Mouse (Mus musculus) testis, postnatal 10 days (tissue): Measurements from ENCODE around the gene Fignl1.
A peak's percentile ranks its signal among the peaks of the same experiment; 100 is the strongest.

Source experiments
- DNase-seq: peaks from one replicate; pipeline ENCODE4 v3.0.0; 2021; ENCODE audit warnings: low spot score

Gene Fignl1

GRCm38 (mm10) chr11:11831940-11832754 lies 23.4 kb upstream of the Fignl1 start:
- no peak for DNase-seq

DNA sequence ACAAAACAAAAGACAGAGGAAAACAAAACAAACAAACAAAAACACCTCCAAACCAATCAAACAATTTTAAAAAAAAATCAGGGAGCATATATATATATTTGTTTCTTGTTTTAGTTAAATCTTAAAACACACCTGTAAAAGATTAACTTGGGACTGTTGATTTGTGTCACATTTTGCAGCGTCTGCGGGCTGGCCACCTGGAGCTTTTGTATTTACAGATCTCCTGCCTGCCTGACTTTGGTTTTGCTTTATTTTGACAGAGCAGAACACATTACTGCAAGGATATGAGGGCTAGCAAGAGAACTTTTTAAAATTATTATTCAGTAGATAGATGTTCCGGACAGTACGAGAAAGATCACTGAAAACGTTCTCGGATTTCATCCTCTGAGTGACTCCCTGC lies 22.8 kb upstream of the Fignl1 start:
- no peak for DNase-seq

DNA sequence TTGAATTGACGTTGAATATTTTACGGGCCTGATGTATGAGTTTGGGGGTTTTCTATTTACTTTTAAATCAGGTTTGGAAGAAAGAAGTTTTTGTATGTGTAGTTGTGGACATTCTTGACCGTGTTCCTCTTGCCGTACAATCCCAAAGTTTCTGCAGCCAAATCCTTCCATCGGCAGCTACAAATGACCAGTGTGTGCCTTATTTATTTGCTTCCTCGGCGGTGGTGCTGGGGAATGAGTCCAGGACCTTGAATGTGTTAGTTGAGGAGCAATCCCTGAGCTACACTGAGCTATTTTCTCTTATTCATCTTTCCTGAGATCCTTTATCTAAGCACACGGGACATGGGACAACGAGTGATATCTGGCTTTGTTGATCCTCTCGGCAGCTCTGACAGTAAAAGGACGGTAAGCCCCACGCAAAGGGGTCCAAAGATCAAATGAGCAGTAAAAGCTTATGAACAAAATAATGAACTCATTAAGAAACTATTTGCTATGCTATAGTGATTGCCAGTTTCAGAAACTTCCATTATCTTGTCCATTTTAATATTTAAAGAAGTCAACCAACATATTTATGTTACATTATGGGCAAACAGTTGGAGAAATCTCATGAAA lies 22.2 kb upstream of the Fignl1 start:
- DNase-seq, result no peak

DNA sequence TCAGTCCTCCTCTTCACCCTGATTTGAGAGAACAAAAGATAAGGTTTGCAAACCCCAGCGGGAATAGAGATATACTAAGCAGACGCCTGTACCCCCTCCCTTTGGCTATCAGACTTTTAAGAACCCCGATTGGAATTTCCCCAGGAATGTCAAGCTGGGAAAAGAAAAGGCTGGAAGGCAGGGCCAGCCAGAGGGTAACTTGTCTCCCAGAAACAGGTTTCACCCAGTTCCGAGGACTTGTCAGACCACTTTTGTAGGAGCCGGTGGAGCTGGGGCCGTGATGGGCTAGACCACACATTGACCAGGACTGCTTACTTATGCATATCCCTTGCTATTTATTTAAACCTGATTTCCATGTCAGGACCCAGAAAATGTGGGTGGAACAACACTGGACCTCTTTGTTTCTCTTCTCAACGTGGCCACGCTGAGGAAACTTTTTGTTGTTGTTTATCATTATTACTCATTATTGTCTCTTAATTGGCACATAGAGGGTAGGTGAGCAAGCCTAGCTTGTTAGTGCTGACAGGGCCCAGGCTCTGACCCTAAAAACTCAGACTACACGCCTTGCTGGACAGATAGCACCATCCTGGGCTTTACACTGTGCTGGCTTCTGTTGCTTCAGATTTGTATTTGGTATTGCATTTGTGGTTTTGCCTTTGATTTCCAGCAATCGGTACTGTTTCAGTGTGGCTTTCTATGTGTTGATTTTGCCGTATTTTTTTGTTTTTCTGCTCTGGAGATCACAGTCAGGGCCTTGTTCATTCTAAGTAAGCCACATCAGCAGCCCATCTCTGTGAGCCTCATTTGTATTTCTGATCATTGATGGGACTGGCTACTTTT lies 20.6 kb upstream of the Fignl1 start:
- no peak for DNase-seq

GRCm38 (mm10) chr11:11828761-11829160 lies 20.0 kb upstream of the Fignl1 start:
- DNase-seq, result no peak

- no peak for DNase-seq
These were observed 19.5 kb upstream of the Fignl1 start for GRCm38 (mm10) chr11:11828251-11828650.

DNA sequence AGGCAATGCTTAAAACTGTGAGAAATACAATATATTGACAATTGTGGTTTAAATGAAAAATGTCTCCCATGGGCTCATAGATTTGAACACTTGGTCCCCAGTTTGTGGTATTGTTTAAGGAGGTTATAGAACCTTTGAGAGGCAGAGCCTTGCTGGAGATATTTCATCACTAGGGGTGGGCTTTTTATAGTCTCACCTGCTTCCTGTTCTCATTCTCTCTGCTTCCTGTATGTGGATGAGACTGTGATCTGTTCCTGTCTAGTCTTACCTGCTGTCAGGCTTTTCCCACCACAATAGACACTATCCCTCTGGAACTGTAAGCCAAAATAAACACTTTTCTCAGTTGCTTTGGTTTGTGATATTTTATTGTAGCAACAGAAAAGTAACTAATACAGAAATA lies 17.7 kb upstream of the Fignl1 start:
- no peak for DNase-seq

- DNase-seq, result no peak
These were observed 16.9 kb upstream of the Fignl1 start for GRCm38 (mm10) chr11:11825670-11826069.

- no peak for DNase-seq
These were observed 16.3 kb upstream of the Fignl1 start for GRCm38 (mm10) chr11:11824970-11825635.

- no peak for DNase-seq
These were observed 15.5 kb upstream of the Fignl1 start for GRCm38 (mm10) chr11:11823980-11824911.

- no peak for DNase-seq
These were observed 13.7 kb upstream of the Fignl1 start for GRCm38 (mm10) chr11:11822181-11823095.

- DNase-seq, result peak; percentile 56
These were observed 12.7 kb upstream of the Fignl1 start for GRCm38 (mm10) chr11:11821387-11821975.

DNA sequence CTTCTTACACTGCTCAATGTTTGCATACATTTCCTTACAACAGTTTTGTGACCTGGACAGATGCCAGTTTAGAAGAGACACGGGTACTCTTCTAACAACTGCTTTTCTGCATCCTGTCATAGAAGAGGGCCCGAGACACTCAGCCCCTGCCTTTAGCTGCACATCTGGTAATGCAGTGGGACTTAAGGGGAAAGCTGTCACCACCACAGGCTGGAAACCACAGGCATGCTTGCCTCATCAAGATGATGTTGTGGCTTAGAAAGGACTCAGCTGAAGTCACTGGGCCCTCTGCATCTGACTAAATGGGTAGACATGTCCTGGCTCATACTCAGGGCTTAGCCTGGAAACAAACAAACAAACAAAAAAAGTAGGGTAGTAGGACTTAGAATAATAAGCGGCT lies 12.0 kb upstream of the Fignl1 start:
- no peak for DNase-seq

DNA sequence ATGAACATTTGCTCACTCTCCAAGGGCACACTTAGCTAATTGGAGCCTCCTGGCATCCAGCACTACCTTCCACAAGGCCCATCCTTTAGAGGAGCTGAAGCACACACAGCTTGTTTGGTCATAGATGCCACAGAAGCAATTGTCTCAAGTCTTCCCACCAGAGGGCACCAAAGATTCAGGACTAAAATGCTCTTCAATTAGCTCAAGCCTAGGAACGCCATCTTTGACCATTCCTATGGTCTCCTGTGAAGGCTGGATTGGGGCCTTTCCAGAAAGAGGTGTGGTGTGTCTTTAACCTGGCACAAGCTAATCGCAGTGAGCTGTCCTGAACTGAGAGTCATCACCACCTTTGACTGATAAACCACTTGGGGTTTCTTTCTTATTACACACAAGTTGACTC lies 11.5 kb upstream of the Fignl1 start:
- peak; percentile 76 for DNase-seq

DNA sequence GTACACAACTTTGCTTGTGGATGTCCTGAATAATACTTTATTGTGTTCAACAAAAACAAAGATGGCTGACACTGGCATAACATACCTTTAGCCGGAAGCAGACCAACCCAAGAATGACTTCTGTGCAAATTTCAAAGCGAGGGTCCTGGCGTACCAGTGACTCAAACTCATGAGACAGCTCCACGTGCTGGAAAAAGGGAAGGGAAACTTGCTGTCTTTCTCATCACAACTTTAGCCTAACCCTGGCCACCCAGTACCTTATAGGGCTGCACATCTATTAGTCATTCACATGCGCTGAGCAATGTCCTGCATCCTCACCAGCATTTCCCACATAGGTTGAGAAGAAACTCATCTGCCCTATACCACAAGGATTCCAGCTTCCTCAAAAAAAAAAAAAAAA lies 10.4 kb upstream of the Fignl1 start:
- no peak for DNase-seq

DNA sequence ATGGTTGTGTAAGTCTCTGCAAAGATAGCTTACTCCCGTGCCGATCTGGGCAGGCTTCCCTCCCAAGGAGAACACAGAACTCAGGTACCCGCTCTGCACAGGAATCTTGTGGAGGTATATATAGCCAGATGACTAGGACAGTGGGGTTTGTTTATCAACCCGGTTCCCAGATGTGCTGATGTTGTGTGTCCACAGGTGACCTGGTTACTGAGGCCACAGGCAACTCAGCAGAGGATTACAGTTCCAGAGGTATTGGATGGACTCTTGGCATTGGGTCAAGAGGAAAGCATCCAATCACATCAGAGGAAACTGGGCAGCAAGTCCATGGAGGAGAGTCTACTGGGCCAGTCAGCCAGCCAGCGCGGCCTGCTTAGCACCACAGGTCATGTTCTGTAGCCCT lies 10.0 kb upstream of the Fignl1 start:
- no peak for DNase-seq

- no peak for DNase-seq
These were observed 7.0 kb upstream of the Fignl1 start for GRCm38 (mm10) chr11:11815737-11816136.

GRCm38 (mm10) chr11:11811906-11812480 lies 3.2 kb upstream of the Fignl1 start:
- peak; percentile 80 for DNase-seq
